Comparison of ENCODE assay signal across 11 mouse cellular contexts in the genomic region with DNA sequence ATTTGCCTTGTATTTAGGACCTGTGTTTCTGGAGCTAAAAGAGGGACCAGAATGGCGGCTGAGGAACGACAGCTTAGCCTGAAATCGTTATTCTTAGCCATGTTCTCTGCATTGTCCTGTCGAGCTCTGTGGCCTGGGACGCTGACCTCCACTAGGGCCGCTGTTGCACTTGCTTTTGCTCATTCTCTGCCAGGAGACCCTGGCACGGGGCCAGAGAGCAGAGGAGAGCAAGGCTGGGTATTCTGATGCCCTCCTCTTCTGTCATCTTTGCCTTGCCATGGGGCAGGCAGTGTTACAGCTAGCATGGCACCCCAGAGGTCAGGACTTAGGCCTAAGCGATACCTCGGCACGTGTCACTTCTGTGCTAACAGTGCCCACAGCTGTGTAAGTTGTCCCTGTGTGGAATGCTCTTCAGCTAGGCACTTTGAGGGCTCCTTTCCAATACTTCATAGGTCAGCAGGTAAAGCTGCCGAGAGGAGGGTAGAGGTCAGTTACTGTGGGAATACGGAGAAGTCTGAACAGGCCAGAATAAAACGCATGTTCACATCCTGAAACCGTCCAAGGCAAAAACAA. TPM values are rescaled to one million over a fixed set of nuclear protein-coding genes. Genes with fewer than 3 reads are reported as not detected.
DNase-seq lines count a peak whose midpoint lies in the region; ATAC-seq lines count a peak whose summit lies in the region.
"Had no signal": no experiment of that assay in that cellular context is flagged by ENCODE, and none has a peak within 500 bp of the region (broad histone marks: within the 10 kb centered on the region; RNA-seq: fewer than 3 reads in every experiment).

No protein-coding gene starts in this region.

- 81% methylated on average over 14 of the region's 14 CpGs for WGBS in kidney, embryonic 16.5 days
- 90% methylated on average over 14 of the region's 14 CpGs for WGBS in limb, embryonic 10.5 days
- WGBS in forebrain, embryonic 12.5 days, result 89% methylated on average over 14 of the region's 14 CpGs

- ATAC-seq in kidney, embryonic 16.5 days (ENCODE audit: low FRiP score, low TSS enrichment), result no peak
- ATAC-seq in forebrain, embryonic 12.5 days (ENCODE audit: low FRiP score), result no peak

- H3K4me2 ChIP-seq in kidney, embryonic 16.5 days (replicated peaks; ENCODE audit: low read depth, low read length), result no peak overlapping the region
- no peak overlapping the region for H3K4me2 ChIP-seq in forebrain, embryonic 12.5 days

- no peak overlapping the region for H3K27ac ChIP-seq in kidney, embryonic 16.5 days (ENCODE audit: low read length)
- H3K27ac ChIP-seq in limb, embryonic 10.5 days, result no peak overlapping the region
- no peak overlapping the region for H3K27ac ChIP-seq in forebrain, embryonic 12.5 days

- DNase-seq in cerebellum, postnatal 10 days, result peak; percentile 81 to 85
- DNase-seq in cerebellum, adult 8-10 months, result no peak
- peak; percentile 30 for DNase-seq in kidney, adult 11 months
- DNase-seq in Muller cell, postnatal 12 days (ENCODE audit: inconsistent ontology term), result peak; percentile 29
- DNase-seq in kidney, postnatal 14 days, result peak; percentile 50
- DNase-seq in limb, embryonic 10.5 days (ENCODE audit: low spot score), result no peak

- no peaks in the 10 kb centered on the region for H3K4me1 ChIP-seq in kidney, embryonic 16.5 days (ENCODE audit: insufficient read depth, low read length)
- no peaks in the 10 kb centered on the region for H3K4me1 ChIP-seq in limb, embryonic 10.5 days
- no peaks in the 10 kb centered on the region for H3K4me1 ChIP-seq in forebrain, embryonic 12.5 days

- no peaks in the 10 kb centered on the region for H3K36me3 ChIP-seq in kidney, embryonic 16.5 days (ENCODE audit: insufficient read depth, low read length)
- no peaks in the 10 kb centered on the region for H3K36me3 ChIP-seq in limb, embryonic 10.5 days
- no peaks in the 10 kb centered on the region for H3K36me3 ChIP-seq in forebrain, embryonic 12.5 days (replicated peaks)

- H3K27me3 ChIP-seq in kidney, embryonic 16.5 days (ENCODE audit: insufficient read depth, low read length), result no peaks in the 10 kb centered on the region
- H3K27me3 ChIP-seq in limb, embryonic 10.5 days (ENCODE audit: low read depth, poor library complexity, severe bottlenecking), result no peaks in the 10 kb centered on the region
- H3K27me3 ChIP-seq in forebrain, embryonic 12.5 days, result no peaks in the 10 kb centered on the region

- no peaks in the 10 kb centered on the region for H3K9me3 ChIP-seq in kidney, embryonic 16.5 days (ENCODE audit: low read length)
- no peaks in the 10 kb centered on the region for H3K9me3 ChIP-seq in limb, embryonic 10.5 days (replicated peaks)
- no peaks in the 10 kb centered on the region for H3K9me3 ChIP-seq in forebrain, embryonic 12.5 days

- H3K4me3 ChIP-seq in kidney, embryonic 16.5 days (ENCODE audit: low read length), result no peak overlapping the region
- H3K4me3 ChIP-seq in limb, embryonic 10.5 days, result no peak overlapping the region
- H3K4me3 ChIP-seq in forebrain, embryonic 12.5 days (replicated peaks), result no peak overlapping the region
- H3K4me3 ChIP-seq: megakaryocyte, embryonic 14.5 days had no signal

- H3K9ac ChIP-seq in kidney, embryonic 16.5 days (replicated peaks; ENCODE audit: low read length), result no peak overlapping the region
- H3K9ac ChIP-seq in forebrain, embryonic 12.5 days, result no peak overlapping the region

RNA-seq across cellular contexts. Expression of a gene that starts 23.3 kb away (rescaled TPM):
- 20.6 and 23.9 TPM in 2 replicates for polyA plus RNA-seq in kidney, embryonic 16.5 days (2015; fragmentation: Nextera tagmentation; extraction: Ambion mirVana)
- polyA plus RNA-seq in limb, embryonic 10.5 days (2016; fragmentation: Nextera tagmentation; extraction: Ambion mirVana), result 39.2 and 39.9 TPM in 2 replicates
- polyA plus RNA-seq in forebrain, embryonic 12.5 days (2016; fragmentation: Nextera tagmentation; extraction: Ambion mirVana), result 24.6 and 25.5 TPM in 2 replicates

RNA-seq across cellular contexts. Expression of a gene that starts 24.4 kb away (rescaled TPM):
- polyA plus RNA-seq in kidney, embryonic 16.5 days (2015; fragmentation: Nextera tagmentation; extraction: Ambion mirVana), result 12.2 and 13.2 TPM in 2 replicates
- 5.7 and 6.0 TPM in 2 replicates for polyA plus RNA-seq in limb, embryonic 10.5 days (2016; fragmentation: Nextera tagmentation; extraction: Ambion mirVana)
- 4.4 and 5.1 TPM in 2 replicates for polyA plus RNA-seq in forebrain, embryonic 12.5 days (2016; fragmentation: Nextera tagmentation; extraction: Ambion mirVana)

RNA-seq across cellular contexts. Expression of a gene that starts 42.6 kb away (rescaled TPM):
- polyA plus RNA-seq in kidney, embryonic 16.5 days (2015; fragmentation: Nextera tagmentation; extraction: Ambion mirVana), result not detected in 2 replicates
- 0.20 TPM in 1 of 2 replicates, not detected in the other for polyA plus RNA-seq in limb, embryonic 10.5 days (2016; fragmentation: Nextera tagmentation; extraction: Ambion mirVana)
- not detected in 2 replicates for polyA plus RNA-seq in forebrain, embryonic 12.5 days (2016; fragmentation: Nextera tagmentation; extraction: Ambion mirVana)
- polyA plus RNA-seq: neural tube, embryonic 14.5 days; stomach, embryonic 14.5 days had no signal

Comparison
In these comparisons a context has a peak if more than half of its experiments do, and no peak if none do; other contexts are left out.
1. DNase-seq: peak in cerebellum, postnatal 10 days (2 of 2), kidney, adult 11 months (single experiment), Muller cell, postnatal 12 days (single experiment) and kidney, postnatal 14 days (single experiment); none in cerebellum, adult 8-10 months (single experiment) and limb, embryonic 10.5 days (single experiment).